Mouse (Mus musculus) ovary, adult 2 months (tissue): Measurements from ENCODE around the gene Gm15294. TPM values are rescaled to one million over a fixed set of nuclear protein-coding genes. Genes with fewer than 3 reads are reported as not detected.

Experiments
- polyA plus RNA-seq: library from polyadenylated mRNA; depleted of rRNA; stranded (reverse); fragments of >200 nt; gene quantifications from 2 replicates; pipeline ENCODE4 v1.2.3, GENCODE M21; 2012; rRNA removed

The Gm15294 gene
- not detected in 2 replicates for polyA plus RNA-seq

DNA sequence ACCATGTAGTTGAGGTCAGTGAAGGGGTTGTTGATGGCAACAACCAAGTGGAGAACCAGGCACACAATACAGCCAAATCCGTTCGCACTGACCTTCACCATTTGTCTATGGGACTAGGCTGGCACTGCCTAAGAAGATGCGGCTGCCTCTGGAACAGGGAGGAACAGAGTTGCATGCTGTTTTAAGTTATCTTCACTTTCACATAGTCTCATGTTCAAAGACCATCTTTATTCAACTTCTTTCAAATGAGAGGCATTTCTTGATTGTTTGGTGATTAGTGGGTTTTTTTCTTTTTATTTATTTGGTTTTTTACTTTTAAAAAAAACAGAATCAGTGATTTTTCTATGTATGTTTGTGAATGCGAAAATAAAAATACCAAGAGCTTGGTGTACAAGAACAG is at the start of gene Gm15294:
Gene Gm15294 (minus strand): TSS at position 101 of the 400 bp plus-strand sequence.

Other genes with a start within 250 kb of the Gm15294 start
- 0.07 and 0.10 TPM in 2 replicates for gene Irs4, start 150.0 kb downstream of the Gm15294 start, polyA plus RNA-seq